Mouse (Mus musculus) skeletal muscle tissue, adult 2 months (tissue): ENCODE data around the gene Qdpr.
A peak's percentile ranks its signal among the peaks of the same experiment; 100 is the strongest.

Experiments used
- DNase-seq: peaks from one replicate; pipeline ENCODE4 v3.0.0-alpha.2; 2012; ENCODE audit warnings: low read depth, low spot score

Gene Qdpr

DNA sequence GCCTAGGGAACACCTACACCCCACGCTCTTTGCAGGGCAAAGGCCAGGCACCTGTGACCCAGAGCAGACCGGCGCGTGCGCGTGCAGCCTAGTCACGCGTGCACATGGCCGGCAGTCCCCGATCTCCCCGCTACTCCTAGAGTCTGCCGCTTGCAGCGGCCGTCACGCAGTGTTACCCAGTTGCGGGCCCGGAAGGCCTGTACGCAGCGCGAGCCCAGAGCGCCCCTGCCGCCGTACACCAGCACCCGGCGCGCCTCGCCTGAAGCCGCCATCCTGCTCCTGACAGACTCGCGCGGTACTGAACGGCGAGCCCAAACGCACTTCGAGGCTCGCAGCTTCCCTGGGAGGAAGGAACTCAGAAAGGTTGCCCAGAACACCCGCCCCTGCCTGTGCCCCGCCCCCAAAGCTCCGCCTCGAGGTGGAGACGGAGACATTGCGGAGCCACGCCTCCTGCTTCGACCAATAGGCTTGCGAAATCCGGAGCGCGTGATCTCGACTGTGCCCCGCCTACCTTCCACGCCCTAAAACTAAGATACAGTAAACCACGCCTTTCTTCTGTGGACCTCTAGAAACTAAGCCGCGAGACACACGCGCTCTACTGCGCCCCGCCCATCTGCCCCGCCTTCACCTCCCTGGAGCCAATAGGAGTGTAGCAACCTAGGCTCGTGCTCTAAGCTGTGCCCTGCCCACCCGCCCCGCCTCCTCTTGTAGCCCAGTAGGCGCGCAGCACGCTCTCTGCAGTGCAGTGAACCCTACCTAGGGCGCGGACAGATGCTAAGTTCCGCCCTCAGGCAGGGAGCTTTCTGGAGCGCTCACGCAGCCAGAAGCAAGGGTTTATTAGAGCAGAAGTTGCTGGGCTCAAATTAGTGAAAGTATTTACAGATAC is at the start of gene Qdpr:
Gene Qdpr, minus strand, starts transcription at position 406 of the 886 bp plus-strand sequence.
- peak; percentile 98 for DNase-seq

DNA sequence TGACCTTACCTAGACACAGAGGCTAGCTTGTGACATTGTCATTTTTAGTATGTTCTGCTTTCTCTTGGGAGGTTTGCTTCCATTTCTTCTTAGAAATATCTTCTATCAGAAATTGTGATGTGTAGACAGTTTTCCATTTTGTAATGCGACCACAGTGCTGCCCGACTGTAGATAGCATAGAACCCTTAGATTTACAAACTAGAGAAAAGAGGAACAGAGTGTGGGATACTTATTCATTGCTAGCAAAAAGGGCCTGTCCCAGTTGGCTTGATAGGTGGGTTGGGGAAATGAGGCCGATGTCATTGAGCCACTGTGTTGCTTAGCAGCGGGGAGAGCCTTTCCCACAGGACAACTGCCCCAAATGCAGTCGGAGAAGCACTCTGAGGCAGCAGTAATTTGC is 47.5 kb upstream of the Qdpr start:
- no peak for DNase-seq

DNA sequence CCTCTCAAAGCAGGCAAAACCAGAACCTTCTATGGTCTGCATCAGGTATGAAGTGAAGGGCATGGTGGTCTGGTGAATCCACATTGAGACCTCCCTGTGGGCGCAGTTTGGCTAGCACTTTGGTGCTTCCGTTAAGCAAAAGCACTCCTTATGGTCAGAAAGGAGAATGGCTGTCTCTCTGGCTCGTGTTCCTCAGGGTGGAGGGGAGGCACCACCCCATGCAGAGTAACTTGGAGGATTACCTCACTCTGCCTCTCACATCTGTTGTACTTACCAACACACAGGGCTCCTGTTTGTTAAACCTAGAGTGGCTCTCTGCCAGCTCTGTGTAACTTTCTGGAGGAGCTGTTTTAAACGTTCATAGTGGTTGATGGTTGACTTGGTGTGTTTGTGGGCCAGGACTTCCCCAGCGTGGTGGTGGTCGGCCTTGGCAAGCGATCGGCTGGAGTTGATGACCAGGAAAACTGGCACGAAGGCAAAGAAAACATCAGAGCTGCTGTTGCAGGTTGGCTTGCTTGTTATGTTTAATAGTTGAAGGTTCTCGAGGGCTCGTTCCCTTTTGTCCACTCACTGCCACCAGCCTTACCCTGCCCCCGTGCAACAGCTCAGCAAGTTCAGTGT is 47.0 kb upstream of the Qdpr start:
- DNase-seq = no peak

DNA sequence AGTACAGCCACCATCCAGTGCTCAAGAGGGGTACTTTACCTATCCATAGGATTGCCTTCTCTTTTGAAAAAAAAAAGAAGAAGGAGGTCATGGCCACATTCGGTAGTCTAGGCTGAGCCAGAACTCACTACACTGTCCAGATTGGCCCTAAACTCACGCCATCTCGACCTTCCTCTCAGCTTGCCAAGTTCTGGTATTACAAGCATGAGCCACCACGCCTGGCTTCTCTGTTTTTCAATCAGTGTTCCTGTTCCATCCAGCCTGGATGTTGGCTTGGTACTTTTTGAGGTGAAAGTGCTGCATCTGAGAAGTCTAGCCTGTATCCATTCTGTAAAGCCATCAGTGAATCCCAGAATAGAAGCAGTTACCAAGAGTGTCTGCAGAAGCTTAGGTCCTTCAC is 46.4 kb upstream of the Qdpr start:
- DNase-seq = no peak

DNA sequence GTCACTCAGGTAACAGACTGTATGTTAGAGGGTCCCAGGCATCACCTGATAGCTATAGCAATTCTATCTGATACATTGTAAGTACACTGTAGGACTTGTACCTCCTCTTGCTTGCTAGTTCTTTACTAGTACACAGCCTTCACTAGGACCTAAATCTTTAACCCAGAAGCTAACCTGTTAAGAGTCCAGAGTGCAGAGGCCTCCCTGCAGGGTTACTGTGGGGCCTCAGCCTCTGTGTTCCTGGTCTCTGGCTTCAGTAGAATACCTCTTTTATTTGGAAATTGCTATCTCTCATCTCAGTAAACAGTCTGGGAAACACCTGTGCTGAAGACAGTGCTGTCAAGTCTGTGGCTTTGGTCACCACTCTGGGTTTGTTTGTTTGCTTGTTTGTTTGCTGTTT is 46.0 kb upstream of the Qdpr start:
- no peak for DNase-seq

GRCm38 (mm10) chr5:45495429-45495975 is 45.5 kb upstream of the Qdpr start:
- no peak for DNase-seq

DNA sequence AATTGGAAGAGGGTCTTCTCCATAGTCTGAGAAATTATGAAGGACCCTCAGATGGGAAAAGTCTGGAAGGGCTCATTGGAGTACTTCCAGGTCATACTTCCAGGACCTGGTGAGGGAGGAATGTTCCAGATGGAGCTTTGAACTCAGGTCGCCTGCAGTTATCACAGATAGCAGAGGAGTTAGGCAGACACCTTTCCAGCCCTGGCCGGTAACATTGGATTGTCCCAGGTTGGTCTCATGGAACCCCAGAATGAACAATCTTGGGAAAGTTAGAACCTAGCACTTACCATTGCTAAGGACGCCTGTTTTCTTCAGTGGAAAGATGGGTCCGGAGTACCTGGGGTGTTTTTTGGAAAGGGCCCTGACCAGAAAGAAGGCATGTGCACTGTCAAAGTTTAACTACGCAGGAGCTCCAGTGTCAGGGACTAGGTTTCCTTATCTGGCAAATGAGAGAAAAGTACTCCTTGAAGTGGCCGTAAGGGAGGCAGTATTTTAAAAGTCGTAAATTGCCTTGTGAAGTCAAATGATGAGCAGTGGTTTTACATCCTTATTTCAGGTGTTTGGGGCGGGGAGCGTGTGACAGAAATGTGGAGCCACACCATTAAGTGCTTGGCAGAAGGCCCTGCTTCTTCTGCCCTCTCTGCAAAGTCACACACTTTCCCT is 44.2 kb upstream of the Qdpr start:
- no peak for DNase-seq

GRCm38 (mm10) chr5:45493191-45494092 is 43.4 kb upstream of the Qdpr start, which contains the start of gene Lap3:
TSS of gene Lap3 (plus strand) at chr5:45493374.
- peak; percentile 96 for DNase-seq

DNA sequence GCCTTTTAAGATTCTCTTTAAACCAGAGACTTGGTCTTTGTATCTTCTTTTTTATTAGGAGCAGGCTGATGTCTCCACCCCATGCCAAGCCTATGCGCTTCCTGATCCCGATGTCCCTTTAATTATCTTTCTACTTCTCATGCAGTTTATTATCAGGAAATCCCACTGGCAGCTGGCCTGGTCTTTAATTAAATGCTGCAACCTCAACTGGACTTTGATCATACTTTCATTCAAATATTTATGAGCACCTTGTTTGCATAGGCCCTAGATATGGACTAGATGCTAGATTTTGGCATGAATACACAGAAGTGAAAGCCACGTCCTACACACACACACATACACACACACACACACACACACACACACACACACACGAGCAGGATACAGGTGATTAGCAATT is 41.7 kb upstream of the Qdpr start:
- DNase-seq = no peak

DNA sequence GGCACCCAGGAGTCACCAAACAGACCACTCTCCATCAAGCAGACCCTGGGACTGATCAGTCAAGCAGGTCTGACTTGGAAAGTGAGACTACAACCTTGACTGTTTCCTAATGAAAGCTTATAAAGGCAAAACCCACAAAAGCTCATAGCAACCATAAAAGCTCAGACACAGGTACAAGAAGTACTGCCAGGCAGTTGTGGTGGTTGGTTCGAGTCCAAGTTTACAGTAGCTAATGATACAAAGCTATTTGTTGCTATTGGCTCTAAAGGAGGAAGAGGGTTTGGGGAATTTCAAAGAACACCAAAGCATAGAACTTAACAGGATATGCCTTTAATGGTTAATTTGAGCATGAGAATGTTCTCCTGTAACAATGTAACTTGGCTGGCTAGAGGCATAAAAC is 33.6 kb upstream of the Qdpr start:
- no peak for DNase-seq

GRCm38 (mm10) chr5:45482607-45483006 is 32.6 kb upstream of the Qdpr start:
- DNase-seq = no peak

DNA sequence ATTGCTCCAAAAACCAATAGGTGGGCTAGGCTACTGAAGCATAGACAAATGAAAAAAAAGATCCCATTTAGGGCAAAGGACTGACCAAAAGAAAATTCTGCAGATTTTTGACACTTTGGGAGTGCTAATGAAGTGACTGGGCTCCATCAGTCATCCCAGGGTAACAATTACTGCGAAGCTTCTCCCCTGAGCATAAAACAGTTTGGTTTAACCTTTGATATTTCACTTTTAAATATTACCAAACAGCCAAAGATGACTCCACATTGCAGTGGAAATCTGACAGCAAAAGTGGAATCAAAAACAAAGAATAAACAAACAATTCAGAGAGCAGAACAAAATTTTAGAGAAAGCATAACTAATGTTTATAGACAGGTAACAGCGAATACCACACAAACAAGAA is 31.1 kb upstream of the Qdpr start:
- no peak for DNase-seq

DNA sequence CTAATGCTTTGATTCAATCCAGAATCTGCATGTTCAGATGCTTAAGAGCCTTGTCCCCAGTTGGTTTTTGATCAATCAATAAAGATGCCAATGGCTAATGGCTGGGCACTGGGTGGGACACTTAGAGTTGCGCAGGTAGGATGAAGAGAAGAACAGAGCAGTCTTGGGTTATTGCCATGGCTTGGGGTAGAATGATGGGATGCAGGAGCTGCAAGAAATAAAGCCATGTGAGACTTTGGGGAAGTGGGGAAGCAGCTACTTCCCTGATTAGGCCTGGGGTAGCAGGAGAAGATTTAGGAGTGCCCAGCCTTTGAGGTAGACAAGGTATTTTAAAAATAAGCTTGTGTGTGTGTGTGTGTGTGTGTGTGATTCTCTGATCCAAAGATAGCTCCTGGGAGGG is 30.0 kb upstream of the Qdpr start:
- no peak for DNase-seq

DNA sequence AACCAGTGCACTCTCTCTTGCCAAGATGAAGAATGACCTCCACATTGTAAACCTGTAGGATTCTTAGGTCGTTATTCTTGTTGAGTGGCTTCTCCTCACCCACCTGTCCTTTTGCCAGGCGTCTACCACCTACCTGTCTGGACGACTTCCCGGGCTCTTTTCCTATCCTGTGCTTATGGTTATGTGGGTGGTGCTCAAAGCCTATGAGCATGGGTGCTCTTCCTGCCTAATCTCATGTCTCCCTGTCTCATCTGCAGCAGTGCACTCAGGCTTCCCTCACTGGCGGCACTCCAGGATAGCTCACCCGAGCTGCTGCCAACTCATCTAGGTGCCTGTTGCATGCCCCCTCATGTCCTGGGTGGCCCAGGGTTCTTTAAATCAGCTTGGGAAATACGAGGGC is 27.6 kb upstream of the Qdpr start:
- DNase-seq = no peak

- DNase-seq = no peak
These were observed 26.3 kb upstream of the Qdpr start for GRCm38 (mm10) chr5:45476288-45476687.

GRCm38 (mm10) chr5:45475771-45476170 is 25.7 kb upstream of the Qdpr start:
- no peak for DNase-seq

DNA sequence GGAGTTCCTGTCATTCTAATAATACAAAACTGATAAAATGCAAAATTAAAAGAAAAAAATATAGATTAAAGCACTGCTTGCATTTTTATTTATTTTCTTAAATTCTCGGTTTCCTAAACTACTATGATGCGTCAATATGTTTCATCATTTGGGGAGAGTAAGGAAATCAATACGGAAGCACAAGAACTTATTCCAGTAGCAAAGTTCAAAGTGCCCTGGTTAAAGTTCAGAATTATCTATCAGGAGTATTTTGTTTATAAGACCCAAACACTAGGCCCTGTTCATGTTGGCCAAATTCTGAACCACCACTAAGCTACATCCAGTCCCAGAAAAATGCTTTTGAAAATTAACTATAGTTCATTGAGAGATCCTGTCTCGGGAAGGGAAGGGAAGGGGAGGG is 24.7 kb upstream of the Qdpr start:
- no peak for DNase-seq

- DNase-seq = peak; percentile 38
These were observed 24.2 kb upstream of the Qdpr start for GRCm38 (mm10) chr5:45474215-45474614.

DNA sequence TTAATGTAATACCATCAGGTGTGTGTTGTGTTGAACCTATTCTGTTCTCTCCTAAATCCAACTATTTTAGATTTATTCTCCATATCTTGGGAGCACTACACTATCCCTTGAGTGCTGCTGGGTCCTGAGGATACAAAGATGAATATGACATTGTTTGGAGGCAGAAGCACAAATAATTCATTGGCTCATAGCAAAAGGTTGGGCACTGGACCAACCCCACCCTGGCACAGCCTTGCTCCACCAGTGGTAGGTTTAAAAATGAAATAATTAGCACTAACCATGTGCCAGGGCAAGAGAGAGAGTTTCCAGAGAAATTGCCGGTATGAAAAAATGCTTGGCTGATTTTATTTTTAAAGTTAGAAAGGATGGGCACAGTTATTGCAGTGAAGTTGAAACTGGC is 23.5 kb upstream of the Qdpr start:
- DNase-seq = no peak

- peak; percentile 32 for DNase-seq
These were observed 22.9 kb upstream of the Qdpr start for GRCm38 (mm10) chr5:45472880-45473450.

GRCm38 (mm10) chr5:45454456-45454855 is 4.4 kb upstream of the Qdpr start:
- no peak for DNase-seq
